Mouse (Mus musculus) adrenal gland, adult 2 months (tissue): ENCODE measurements around the gene Chd9. TPM values are rescaled to one million over a fixed set of nuclear protein-coding genes. Genes with fewer than 3 reads are reported as not detected.

Experiments used
- DNase-seq: peaks from one replicate; pipeline ENCODE4 v3.0.0; 2021
- microRNA-seq, 2 experiments: library from miRNA; unstranded; fragments of <30 nt; microRNA quantifications; one replicate each; pipeline ENCODE4 v1.2.0; 2021
- polyA plus RNA-seq: library from polyadenylated mRNA; depleted of rRNA; stranded (reverse); fragments of >200 nt; gene quantifications from 2 replicates; pipeline ENCODE4 v1.2.3, GENCODE M21; 2012; rRNA removed
- total RNA-seq, 2 experiments: library from RNA; stranded (reverse); gene quantifications; 2 replicates each; pipeline ENCODE4 v1.2.3; 2021

Gene Chd9
- total and polyA plus RNA-seq, 3 experiments, result 76.4 to 102 (median 95.5) TPM

GRCm38 (mm10) chr8:91081911-91082310, 253.8 kb downstream of the Chd9 start:
- no peak for DNase-seq

GRCm38 (mm10) chr8:91082428-91082827, 254.3 kb downstream of the Chd9 start:
- DNase-seq, result no peak

GRCm38 (mm10) chr8:91088452-91088851, 260.3 kb downstream of the Chd9 start:
- no peak for DNase-seq

GRCm38 (mm10) chr8:91089601-91090000, 261.4 kb downstream of the Chd9 start:
- DNase-seq, result no peak

GRCm38 (mm10) chr8:91094135-91094534, 266.0 kb downstream of the Chd9 start:
- DNase-seq, result no peak

- no peak for DNase-seq
These were observed 270.0 kb downstream of the Chd9 start for GRCm38 (mm10) chr8:91098106-91098505.

Small RNA genes within 50 kb of the gene (microRNA-seq; reads per million reads assigned to microRNA genes)
- 0 reads per million in 2 experiments for gene Gm44382

Other genes with a start within 250 kb of the Chd9 start
- gene Gm19935, start 11.0 kb upstream of the Chd9 start, total RNA-seq, result not detected
- not detected in 2 replicates for gene Gm19935, start 11.0 kb upstream of the Chd9 start, polyA plus RNA-seq
- gene Rbl2, start 241.7 kb downstream of the Chd9 start, total RNA-seq, result 10 to 100 TPM; 41.8 to 51.9 TPM
- 19.2 and 21.7 TPM in 2 replicates for gene Rbl2, start 241.7 kb downstream of the Chd9 start, polyA plus RNA-seq